Mouse (Mus musculus): Measurements from ENCODE around the gene Ccdc70.

DNA sequence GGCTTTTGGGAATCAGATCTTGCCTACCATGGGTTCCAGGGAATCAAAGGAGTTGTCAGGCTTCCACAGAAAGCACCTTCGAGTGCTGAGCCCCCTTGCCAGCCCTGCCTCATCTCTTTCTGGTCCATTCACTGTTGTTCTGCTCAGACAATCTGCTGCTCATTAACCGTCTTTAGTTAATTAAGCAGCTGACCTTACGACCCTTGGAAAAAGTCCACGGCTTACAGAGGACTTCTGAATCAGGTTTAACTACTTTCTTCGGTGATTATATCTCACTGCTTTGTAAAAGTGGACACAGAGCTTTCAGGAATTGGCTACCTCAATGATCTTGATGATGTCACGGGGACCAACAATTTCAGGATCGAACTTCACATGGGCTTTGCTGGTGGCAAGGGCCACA lies 48.2 kb downstream of the Ccdc70 start:
- TF ChIP-seq CTCF (IDR thresholded peaks at IDR 0.05; ENCODE audit: control insufficient read depth, insufficient read depth, low read length) = no peak
- TF ChIP-seq POLR2A (IDR thresholded peaks at IDR 0.05; ENCODE audit: borderline replicate concordance, control insufficient read depth, low read depth, low read length) = no peak

All from bone marrow, adult 2 months (tissue).